In genomic region chr19:46522433-46523044, GRCm38 (mm10) we compare ENCODE assay signal across 8 mouse cellular contexts. TPM values are rescaled to one million over a fixed set of nuclear protein-coding genes. Genes with fewer than 3 reads are reported as not detected.
DNase-seq lines count a peak whose midpoint lies in the region; ATAC-seq and TF ChIP-seq lines count a peak whose summit lies in the region.

No protein-coding gene starts in this region.

- peak overlapping the region; percentile 87 for H3K27ac ChIP-seq in forebrain, embryonic 10.5 days
- H3K27ac ChIP-seq in forebrain, embryonic 14.5 days (ENCODE audit: low read depth, low read length), result no peak overlapping the region
- peak overlapping the region; percentile 86; the same call in 1 of the 2 replicates for H3K27ac ChIP-seq in embryonic facial prominence, embryonic 12.5 days
- H3K27ac ChIP-seq in liver, embryonic 12.5 days, result peak overlapping the region; percentile 18; the same call in 1 of the 2 replicates
- no peak overlapping the region for H3K27ac ChIP-seq in thymus, adult 2 months (ENCODE audit: control insufficient read depth, insufficient read depth, low read length)

- H3K27me3 ChIP-seq in forebrain, embryonic 10.5 days (ENCODE audit: poor library complexity, severe bottlenecking), result peaks cover 5% of the 10 kb centered on the region; the same call in 1 of the 2 replicates
- H3K27me3 ChIP-seq in forebrain, embryonic 14.5 days (replicated peaks; ENCODE audit: control insufficient read depth, insufficient read depth, low read length), result no peaks in the 10 kb centered on the region
- H3K27me3 ChIP-seq in embryonic facial prominence, embryonic 12.5 days, result no peaks in the 10 kb centered on the region
- H3K27me3 ChIP-seq in liver, embryonic 12.5 days (replicated peaks), result peaks cover 40% of the 10 kb centered on the region
- no peaks in the 10 kb centered on the region for H3K27me3 ChIP-seq in thymus, adult 2 months (ENCODE audit: control insufficient read depth, insufficient read depth, low read length)

- no peak for ATAC-seq in forebrain, embryonic 14.5 days
- ATAC-seq in embryonic facial prominence, embryonic 12.5 days (ENCODE audit: insufficient number of reproducible peaks, insufficient read depth, low FRiP score, low TSS enrichment), result no peak
- ATAC-seq in liver, embryonic 12.5 days, result no peak

- peaks cover 84% of the 10 kb centered on the region for H3K4me1 ChIP-seq in forebrain, embryonic 10.5 days
- H3K4me1 ChIP-seq in forebrain, embryonic 14.5 days (ENCODE audit: control insufficient read depth, insufficient read depth, low read length), result peaks cover 59% of the 10 kb centered on the region
- H3K4me1 ChIP-seq in embryonic facial prominence, embryonic 12.5 days, result peaks cover 73% of the 10 kb centered on the region
- peaks cover 72% of the 10 kb centered on the region for H3K4me1 ChIP-seq in liver, embryonic 12.5 days
- peaks cover 75% of the 10 kb centered on the region for H3K4me1 ChIP-seq in thymus, adult 2 months (replicated peaks; ENCODE audit: control insufficient read depth, insufficient read depth, low read length)

- H3K36me3 ChIP-seq in forebrain, embryonic 10.5 days (replicated peaks), result peaks cover 1% of the 10 kb centered on the region
- no peaks in the 10 kb centered on the region for H3K36me3 ChIP-seq in forebrain, embryonic 14.5 days (ENCODE audit: control insufficient read depth, insufficient read depth, low read length)
- H3K36me3 ChIP-seq in embryonic facial prominence, embryonic 12.5 days, result no peaks in the 10 kb centered on the region
- H3K36me3 ChIP-seq in liver, embryonic 12.5 days, result no peaks in the 10 kb centered on the region
- H3K36me3 ChIP-seq in thymus, adult 2 months (ENCODE audit: control insufficient read depth, insufficient read depth, low read length), result no peaks in the 10 kb centered on the region

- WGBS in forebrain, embryonic 10.5 days, result 46% methylated on average over 15 of the region's 15 CpGs
- 36% methylated on average over 15 of the region's 15 CpGs for WGBS in forebrain, embryonic 14.5 days
- WGBS in embryonic facial prominence, embryonic 12.5 days, result 40% methylated on average over 15 of the region's 15 CpGs
- WGBS in liver, embryonic 12.5 days (ENCODE audit: insufficient replicate concordance), result 8% methylated on average over 15 of the region's 15 CpGs
- 13% methylated on average over 15 of the region's 15 CpGs for WGBS in thymus, adult 2 months

- no peaks in the 10 kb centered on the region for H3K9me3 ChIP-seq in forebrain, embryonic 10.5 days
- H3K9me3 ChIP-seq in forebrain, embryonic 14.5 days (replicated peaks; ENCODE audit: control insufficient read depth, low read length), result no peaks in the 10 kb centered on the region
- H3K9me3 ChIP-seq in embryonic facial prominence, embryonic 12.5 days, result no peaks in the 10 kb centered on the region
- no peaks in the 10 kb centered on the region for H3K9me3 ChIP-seq in liver, embryonic 12.5 days (replicated peaks)

- no peak overlapping the region for H3K4me2 ChIP-seq in forebrain, embryonic 14.5 days (ENCODE audit: low read length)
- no peak overlapping the region for H3K4me2 ChIP-seq in embryonic facial prominence, embryonic 12.5 days (replicated peaks)
- peak overlapping the region; percentile 45 for H3K4me2 ChIP-seq in liver, embryonic 12.5 days

- H3K9ac ChIP-seq in forebrain, embryonic 14.5 days (ENCODE audit: low read length), result no peak overlapping the region
- H3K9ac ChIP-seq in embryonic facial prominence, embryonic 12.5 days, result no peak overlapping the region
- H3K9ac ChIP-seq in liver, embryonic 12.5 days, result peak overlapping the region; percentile 30; the same call in 1 of the 2 replicates

- no peak for TF ChIP-seq POLR2A in thymus, adult 2 months (IDR thresholded peaks at IDR 0.05; ENCODE audit: control insufficient read depth, extremely low read depth, insufficient read depth, low read length, poor library complexity)

- no peak for DNase-seq in forebrain, embryonic 10.5 days (ENCODE audit: extremely low spot score, low spot score)
- no peak for DNase-seq in forebrain, embryonic 14.5 days (ENCODE audit: low spot score)
- DNase-seq in 3134 (ENCODE audit: extremely low read depth, insufficient read length, low spot score), result peak; percentile 61
- no peak for DNase-seq in yolk sac, embryonic 10.5 days (ENCODE audit: low spot score)
- no peak for DNase-seq in thymus, adult 2 months
- DNase-seq in frontal cortex, postnatal 14 days (ENCODE audit: low spot score in 2 of 2), result no peak

- TF ChIP-seq CTCF in thymus, adult 2 months (IDR thresholded peaks at IDR 0.05; ENCODE audit: borderline replicate concordance, control insufficient read depth, extremely low read depth, insufficient read depth, low read length, poor library complexity), result no peak

- H3K4me3 ChIP-seq in forebrain, embryonic 10.5 days, result no peak overlapping the region
- no peak overlapping the region for H3K4me3 ChIP-seq in forebrain, embryonic 14.5 days (ENCODE audit: low read depth, low read length)
- no peak overlapping the region for H3K4me3 ChIP-seq in embryonic facial prominence, embryonic 12.5 days
- no peak overlapping the region for H3K4me3 ChIP-seq in liver, embryonic 12.5 days
- no peak overlapping the region for H3K4me3 ChIP-seq in thymus, adult 2 months (ENCODE audit: control insufficient read depth, insufficient read depth, low read length)

RNA-seq across cellular contexts. Expression of gene Trim8, which starts 21.0 kb away (rescaled TPM):
- 16.6 and 19.3 TPM in 2 replicates for polyA plus RNA-seq in forebrain, embryonic 10.5 days (2016; fragmentation: Nextera tagmentation; extraction: Ambion mirVana)
- 23.0 and 24.8 TPM in 2 replicates for polyA plus RNA-seq in forebrain, embryonic 14.5 days (2014; fragmentation: Nextera tagmentation; extraction: Ambion mirVana)
- 22.4 and 23.5 TPM in 2 replicates for polyA plus RNA-seq in embryonic facial prominence, embryonic 12.5 days (2016; fragmentation: Nextera tagmentation; extraction: Ambion mirVana)
- polyA plus RNA-seq in liver, embryonic 12.5 days (2016; fragmentation: Nextera tagmentation; extraction: Ambion mirVana), result 19.0 and 19.5 TPM in 2 replicates
- 57.9 and 78.2 TPM in 2 replicates for polyA plus RNA-seq in thymus, adult 2 months (2012; rRNA removed)

RNA-seq across cellular contexts. Expression of gene Arl3, which starts 50.5 kb away (rescaled TPM):
- 196 and 201 TPM in 2 replicates for polyA plus RNA-seq in forebrain, embryonic 10.5 days (2016; fragmentation: Nextera tagmentation; extraction: Ambion mirVana)
- polyA plus RNA-seq in forebrain, embryonic 14.5 days (2014; fragmentation: Nextera tagmentation; extraction: Ambion mirVana), result 159 and 164 TPM in 2 replicates
- 191 TPM in 2 replicates for polyA plus RNA-seq in embryonic facial prominence, embryonic 12.5 days (2016; fragmentation: Nextera tagmentation; extraction: Ambion mirVana)
- polyA plus RNA-seq in liver, embryonic 12.5 days (2016; fragmentation: Nextera tagmentation; extraction: Ambion mirVana), result 37.2 and 38.4 TPM in 2 replicates
- polyA plus RNA-seq in thymus, adult 2 months (2012; rRNA removed), result 17.0 and 21.6 TPM in 2 replicates

RNA-seq across cellular contexts. Expression of gene Sfxn2, which starts 50.6 kb away (rescaled TPM):
- polyA plus RNA-seq in forebrain, embryonic 10.5 days (2016; fragmentation: Nextera tagmentation; extraction: Ambion mirVana), result 16.6 and 17.9 TPM in 2 replicates
- polyA plus RNA-seq in forebrain, embryonic 14.5 days (2014; fragmentation: Nextera tagmentation; extraction: Ambion mirVana), result 6.8 and 8.0 TPM in 2 replicates
- 23.4 and 23.6 TPM in 2 replicates for polyA plus RNA-seq in embryonic facial prominence, embryonic 12.5 days (2016; fragmentation: Nextera tagmentation; extraction: Ambion mirVana)
- polyA plus RNA-seq in liver, embryonic 12.5 days (2016; fragmentation: Nextera tagmentation; extraction: Ambion mirVana), result 18.5 and 18.9 TPM in 2 replicates
- 5.6 and 6.5 TPM in 2 replicates for polyA plus RNA-seq in thymus, adult 2 months (2012; rRNA removed)

Comparison
In these comparisons a context has a peak if more than half of its experiments do, and no peak if none do; other contexts are left out.
1. H3K27ac ChIP-seq: peak in forebrain, embryonic 10.5 days (single experiment), embryonic facial prominence, embryonic 12.5 days (single experiment) and liver, embryonic 12.5 days (single experiment); none in forebrain, embryonic 14.5 days (single experiment) and thymus, adult 2 months (single experiment).